Mouse (Mus musculus) kidney, adult 18-20 months (tissue): ENCODE data around the gene Agmat.
A peak's percentile ranks its signal among the peaks of the same experiment; 100 is the strongest.

ENCODE experiments used
- DNase-seq: peaks from one replicate; pipeline ENCODE4 v3.0.0; 2021

Agmat gene

DNA sequence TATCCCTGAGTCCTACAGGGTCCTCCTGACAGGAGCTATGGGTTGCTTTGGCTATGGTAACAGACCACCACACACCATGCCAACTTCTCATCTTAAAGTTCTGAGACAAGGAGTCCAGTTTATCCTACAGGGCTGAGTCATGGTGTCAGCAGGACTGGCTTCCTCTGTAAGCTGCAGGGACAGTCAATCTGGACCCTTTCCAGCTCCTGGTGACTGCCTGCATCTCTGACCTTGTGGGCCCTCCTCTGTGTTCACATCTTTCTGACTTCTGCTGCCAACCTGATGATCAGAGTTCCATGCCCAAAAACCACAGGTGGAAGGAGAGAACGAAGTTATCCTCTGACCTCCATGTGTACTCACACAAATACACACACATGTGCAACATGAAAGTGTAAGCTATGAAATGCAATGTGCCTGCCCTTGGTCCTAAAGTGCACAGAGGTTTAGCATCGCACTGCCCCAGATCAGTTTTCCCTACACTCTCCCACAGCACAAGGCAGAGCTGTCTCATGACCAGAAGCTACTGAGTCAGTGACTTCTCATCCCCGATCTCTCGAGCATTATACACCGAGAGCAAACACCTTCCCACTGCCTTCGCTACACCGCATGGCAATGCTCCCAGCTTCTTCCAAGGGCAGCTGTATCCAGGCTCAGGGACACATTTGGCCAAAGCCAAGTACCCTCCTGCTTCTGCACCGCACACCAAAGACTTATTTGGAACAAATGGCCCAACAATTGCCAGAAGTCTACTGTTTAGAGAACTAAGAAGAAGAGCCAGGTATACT is 34.9 kb downstream of the Agmat start:
- no peak for DNase-seq

DNA sequence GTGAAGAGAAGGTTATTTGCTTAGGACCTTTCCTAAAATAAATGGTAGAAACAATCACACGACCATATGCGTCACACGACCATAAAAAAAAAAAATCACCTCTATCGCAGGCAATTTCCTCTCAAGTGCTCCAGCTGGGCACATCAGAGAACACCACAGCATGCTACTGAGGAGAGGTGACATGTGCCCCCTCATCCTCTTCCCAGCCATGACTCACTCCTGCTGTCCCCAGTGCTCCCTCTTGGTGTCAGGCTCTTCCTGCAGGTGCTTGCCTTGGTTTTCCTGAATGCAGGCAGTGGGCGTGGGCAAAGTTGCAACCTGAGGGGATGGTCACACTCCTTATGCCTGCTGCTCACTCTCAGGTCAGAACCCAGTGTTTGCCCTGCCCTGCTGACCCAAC is 38.4 kb downstream of the Agmat start:
- no peak for DNase-seq

DNA sequence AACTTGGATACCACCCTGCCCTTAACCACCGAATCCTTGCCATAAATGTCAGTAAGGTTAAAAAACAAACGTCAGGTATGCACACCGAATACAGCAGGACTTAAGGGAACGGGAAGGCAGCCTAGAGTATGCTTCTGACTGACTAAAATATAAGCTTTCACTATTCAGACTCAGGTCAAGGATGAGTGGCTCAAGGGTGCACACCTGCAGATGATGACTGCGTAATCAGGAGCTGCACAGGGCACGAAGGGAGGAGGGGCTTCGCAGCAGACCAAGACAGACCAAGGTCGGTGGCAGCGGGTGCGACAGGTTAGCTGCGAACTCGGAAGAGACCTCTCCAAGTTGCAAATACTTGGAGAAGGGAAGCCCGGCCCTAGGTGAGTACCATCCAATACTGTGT is 39.7 kb downstream of the Agmat start:
- no peak for DNase-seq

DNA sequence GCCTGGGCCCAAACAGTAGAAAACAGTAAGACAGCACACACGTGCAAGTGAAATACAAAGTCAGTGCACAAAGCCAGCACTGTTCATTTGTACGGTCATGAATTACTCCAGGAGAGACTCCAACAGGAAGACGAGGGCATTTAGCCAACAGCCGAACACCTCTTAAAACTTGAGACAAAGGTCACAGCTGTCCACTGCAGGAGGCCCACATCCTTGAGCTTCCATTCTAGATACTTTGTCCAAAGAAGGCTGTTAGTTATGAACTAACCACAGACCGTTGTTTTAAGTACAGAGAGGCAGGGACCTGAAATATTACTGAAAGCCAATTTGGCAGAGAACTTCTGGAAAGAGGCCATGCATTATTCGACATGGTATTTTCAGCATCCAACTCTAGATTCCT is 40.6 kb downstream of the Agmat start:
- DNase-seq = peak; percentile 62

DNA sequence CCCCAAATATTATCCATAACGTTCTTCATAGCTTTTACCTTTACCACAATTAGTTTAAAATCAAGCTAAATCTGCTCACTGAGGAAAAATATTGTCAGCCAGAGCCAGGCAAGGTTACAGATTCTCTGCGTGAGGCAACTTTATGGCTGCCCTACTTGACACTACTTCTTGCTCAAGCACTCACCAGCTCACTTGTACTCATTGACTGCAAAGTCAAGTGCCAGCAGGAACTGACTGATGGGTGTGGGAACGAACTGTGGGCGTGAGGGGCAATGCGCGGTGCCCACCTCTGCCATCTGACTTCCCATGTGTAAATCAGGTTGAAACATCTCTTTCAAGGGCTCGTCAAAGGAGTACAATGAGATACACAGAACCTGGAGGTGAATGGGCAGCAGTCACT is 41.0 kb downstream of the Agmat start:
- no peak for DNase-seq

DNA sequence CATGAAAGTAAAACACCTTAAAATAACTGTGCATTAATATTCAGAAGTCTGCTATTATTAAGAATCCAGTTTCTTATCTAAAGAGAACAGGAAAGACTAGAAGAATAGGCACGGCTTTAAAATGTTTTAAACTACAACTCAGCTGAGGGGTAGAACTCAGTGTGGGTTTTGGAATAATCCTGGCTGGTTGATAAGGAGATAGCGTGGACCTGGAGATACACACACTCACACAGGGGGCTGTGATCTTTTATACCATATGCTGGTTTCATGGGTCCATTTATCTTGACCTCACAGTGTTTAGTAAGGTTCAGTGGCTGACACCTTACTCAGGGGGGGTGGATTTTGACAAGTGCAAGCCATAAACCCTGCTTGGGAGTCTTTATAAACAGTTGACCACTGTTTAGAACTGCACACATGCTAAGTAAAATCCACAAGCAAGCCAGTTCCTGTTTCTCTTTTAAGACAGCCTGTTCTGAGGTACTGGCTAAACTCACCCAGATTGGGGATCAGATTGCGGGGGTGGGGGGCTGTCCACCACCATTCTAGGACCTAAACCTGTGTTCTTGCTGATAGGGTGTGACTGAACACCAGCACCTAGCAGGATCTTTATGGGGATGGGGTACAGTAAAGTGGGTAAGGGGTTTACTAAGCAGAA is 43.2 kb downstream of the Agmat start:
- no peak for DNase-seq

DNA sequence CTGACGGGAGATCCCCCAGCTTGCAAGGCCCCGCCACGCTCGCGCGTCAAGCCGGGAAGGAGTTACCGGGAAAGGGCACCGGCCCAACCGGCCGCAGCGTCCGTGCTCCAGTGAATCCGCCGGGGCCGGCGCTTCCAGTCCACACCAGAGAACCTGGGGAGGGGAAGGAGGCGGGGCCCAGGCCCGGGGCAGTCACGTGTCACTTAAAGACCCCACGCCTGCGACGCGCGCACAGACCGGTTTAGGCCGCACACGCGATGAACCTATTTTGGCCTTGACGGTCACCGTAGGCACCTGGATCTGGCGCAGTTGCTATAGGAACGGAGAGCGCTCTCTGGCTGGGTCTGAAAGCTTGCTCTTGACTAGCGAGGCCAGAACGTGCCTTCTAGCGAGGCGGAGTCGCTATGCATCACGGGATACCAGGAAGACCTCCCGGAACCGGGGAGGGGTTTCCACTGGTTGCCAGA is 44.1 kb downstream of the Agmat start, which contains the start of gene Dnajc16:
Gene Dnajc16 (minus strand): TSS at position 408 of the 467 bp plus-strand sequence.
- DNase-seq = peak; percentile 98

DNA sequence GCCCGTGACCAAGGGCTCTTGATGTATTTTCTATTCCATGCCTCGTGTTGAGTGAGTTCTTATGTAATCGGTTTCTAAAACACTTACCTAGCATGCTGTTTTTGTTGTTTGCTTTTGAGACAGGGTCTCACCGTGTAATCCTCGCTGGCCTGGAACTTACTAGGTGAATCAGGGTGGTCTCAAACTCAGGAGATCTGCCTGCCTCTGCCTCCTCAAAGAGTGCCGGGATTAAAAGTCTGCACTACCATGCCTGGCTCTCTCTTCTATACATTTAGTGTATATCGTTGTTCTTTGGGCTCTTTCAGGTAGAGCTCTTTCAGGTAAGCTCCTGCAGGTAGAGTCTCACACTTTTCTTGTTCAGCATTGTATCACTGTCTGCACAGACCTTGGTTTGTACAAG is 45.0 kb downstream of the Agmat start:
- no peak for DNase-seq

DNA sequence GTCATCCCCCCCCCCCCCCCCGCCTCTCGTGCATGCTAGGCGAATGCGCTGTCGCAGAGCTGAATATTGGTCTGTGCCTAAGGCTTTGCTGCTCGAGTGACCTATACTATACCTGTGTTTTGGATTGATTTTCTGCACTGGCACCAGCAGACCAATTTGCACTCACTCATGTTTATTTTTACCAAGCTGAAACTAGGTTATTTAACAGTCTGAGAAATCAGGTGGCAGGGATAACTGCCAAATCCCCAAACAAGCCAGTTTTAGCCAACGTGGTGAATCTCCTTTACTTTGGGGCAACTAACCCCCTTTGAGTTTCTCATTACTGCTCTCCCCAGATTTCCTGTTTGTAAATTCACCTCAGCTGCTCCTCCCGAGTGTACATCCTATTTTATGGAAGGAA is 45.5 kb downstream of the Agmat start:
- DNase-seq = no peak

DNA sequence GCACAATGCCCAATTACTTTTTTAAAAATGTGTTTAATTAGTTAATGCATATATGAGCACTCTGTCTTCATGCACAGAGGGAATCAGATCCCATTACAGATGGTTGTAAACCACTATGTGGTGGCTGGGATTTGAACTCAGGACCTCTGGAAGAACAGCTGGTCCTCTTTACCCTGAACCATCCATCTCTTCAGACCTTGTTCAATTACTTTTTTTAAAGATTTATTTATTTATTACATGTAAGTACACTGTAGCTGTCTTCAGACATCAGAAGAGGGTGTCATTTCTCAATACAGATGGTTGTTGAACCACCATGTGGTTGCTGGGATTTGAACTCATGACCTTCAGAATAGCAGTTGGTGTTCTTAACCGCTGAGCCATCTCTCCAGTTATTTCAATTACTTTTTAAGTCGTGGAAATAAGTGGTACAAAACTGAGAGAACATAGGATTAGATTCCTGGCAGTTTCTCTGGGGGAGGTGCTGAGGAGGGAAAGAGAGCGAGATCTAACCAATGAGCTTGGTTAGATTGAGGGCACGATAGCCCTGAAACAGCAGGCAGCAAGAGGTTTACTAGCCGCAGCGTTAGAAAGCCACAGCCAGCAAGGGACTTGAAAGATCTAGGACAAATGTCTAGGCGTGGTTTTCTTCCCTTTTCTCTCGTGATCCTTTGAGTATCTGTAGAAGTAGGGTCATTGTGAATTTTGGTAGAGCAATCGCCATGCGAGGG is 46.2 kb downstream of the Agmat start:
- DNase-seq = no peak

DNA sequence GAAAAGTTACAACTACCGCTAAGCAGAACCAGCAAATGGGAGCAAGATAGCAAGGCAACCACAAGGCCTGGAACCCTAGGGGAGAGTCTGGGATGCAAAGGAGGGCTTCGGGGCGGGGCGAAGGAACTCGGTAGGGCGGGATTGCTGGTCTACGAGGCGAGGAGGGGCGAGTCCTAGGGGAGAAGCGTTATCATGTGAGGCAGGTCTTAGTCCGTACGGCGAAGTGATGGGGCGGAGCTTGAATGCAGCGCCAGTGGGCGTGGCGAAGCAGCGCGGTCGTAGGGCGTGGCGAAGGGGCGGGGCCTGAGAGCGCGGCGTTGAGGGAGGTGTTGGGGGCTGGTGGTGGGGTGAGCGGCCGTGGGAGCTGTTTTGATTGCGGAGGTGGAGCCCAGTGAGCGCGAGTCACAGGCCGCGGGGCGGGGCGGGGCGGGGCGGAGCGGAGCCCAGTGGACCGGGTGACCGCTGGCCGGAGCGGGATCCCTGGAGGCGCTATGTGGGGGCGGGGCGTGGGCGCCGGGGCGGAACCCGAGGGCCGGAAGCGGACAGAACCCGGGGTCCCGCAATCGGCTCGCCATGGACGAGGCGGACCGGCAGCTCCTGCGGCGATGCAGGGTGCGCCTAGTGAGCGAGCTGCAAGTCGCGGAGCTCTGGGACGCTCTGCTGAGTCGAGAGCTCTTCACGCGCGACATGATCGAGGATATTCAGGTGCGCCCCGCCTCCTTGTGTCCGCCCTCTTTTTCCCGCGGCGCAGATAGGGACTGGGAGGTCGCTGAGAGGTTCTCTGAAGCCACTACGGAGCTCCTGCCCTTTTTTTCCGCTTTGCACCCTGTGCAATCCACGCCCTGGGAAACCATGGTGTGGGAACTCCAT is 47.0 kb downstream of the Agmat start, which contains the start of gene Casp9:
Gene Casp9 (plus strand): TSS at position 331 of the 870 bp plus-strand sequence.
- DNase-seq = peak; percentile 100

DNA sequence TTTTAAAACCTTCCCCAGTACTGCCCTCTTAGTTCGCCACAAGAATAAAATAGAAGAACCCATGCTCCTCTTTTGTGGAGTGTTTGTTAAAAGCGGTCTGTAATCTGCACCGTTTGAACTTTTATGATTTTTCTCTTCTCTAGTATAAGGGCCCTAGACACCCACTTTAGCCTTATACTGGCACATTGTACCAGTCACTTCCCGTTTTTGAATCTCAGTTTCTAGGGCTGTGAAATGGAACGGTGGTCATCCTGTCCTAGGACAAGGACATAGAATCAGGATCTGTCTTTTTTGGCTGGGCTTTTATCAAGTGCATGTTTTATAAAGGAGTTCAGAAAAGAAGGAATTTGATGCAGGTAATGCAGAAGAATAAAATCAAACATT is 47.7 kb downstream of the Agmat start:
- DNase-seq = no peak

DNA sequence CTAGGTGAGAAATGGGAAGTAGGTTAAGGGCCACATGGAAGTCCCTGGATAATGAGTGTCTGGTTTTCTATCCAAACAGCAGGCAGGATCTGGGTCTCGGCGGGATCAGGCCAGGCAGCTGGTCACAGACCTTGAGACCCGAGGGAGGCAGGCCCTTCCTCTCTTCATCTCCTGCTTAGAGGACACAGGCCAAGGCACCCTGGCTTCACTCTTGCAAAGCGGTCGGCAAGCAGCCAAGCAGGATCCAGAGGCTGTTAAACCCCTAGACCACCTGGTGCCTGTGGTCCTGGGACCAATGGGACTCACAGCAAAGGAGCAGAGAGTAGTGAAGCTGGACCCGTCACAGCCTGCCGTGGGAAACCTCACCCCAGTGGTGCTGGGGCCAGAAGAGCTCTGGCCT is 49.9 kb downstream of the Agmat start:
- DNase-seq = no peak

DNA sequence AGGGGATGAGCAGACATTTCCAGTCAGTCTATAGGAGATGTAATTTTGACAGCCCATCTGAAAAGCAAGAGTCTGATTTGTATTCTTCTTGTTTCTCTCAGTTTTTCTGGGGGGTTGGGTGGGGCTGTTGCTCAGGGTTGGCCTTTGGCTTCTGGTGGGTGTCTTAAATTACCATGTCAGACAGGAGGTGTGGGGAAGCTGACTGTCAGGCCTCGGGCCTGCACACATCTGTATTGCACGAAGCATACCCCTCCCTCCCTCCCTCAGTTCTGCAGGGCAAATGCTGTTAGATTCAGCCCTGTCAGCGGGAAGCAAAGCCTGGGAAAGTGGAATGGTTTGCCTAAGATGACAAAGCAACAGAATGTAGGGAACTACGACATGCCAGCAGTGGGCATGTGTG is 50.5 kb downstream of the Agmat start:
- no peak for DNase-seq

DNA sequence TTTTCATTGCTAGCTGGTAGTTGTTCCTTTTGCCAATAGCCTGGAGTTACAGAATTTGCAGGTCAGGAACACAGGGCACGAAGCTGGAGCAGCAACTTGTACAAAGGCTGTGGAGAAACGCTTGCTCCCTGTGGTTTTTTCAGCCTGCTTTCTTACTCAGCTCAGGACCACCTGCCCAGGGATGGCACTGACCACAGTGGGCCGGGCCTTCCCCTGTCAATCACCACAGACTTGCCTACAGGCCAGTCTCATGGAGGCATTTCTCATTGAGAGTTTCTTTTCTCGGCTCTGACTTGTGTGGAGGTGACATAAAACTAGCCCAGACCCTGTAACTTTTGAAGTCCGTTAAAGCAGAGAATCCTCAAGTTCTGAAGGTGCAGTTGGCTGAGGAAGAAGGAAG is 51.1 kb downstream of the Agmat start:
- no peak for DNase-seq

DNA sequence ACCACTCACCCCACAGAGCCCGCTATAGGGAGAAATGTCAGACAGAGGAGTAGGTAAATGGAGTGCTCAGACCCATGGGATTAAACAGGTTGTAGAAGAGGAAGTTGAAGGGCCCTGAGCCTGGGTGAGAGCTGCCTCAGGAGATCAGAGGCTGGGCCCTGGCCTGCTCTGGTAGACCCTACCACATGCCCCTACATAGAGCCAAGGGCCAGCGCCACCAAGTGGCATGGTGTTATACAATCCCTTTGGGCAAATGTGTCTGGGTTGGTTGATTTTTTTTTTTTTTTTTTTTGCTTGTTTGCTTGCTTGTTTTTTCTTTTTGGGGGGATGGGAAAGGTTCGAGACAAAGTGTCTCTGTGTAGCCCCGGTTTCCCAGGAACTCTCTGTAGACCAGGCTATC is 57.6 kb downstream of the Agmat start:
- DNase-seq = no peak

DNA sequence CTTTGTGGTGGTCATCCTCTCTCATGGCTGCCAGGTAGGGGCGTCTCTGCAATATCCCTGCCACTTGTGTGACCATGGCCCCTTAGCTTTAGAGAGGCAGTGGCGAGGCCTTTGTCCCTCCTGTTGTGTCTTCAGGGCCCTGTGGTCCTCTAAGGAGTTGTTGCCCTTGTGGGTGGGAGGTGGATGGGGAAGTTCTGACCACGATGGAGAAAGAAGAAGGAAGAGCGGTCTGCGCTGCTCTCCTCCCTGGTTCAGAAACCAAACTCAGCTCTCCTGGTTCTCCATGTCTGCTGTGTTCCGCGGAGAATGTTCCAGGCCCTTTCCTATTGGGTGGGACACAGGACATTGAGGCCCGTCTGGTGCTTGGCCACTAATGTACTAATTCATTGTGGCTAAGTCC is 59.4 kb downstream of the Agmat start:
- DNase-seq = no peak
